Mouse (Mus musculus) kidney, adult 8-10 months (tissue): ENCODE measurements at regions not wholly inside any gene's neighbourhood (a gene's known extent, or its start where the extent isn't known, plus 50 kb on each side); places are given as distances from the start of the nearest gene placed in this dataset.
"Not testable (repeated sequence)": the region's sequence is repeated elsewhere in the genome, so short reads cannot be mapped to it uniquely, and the experiment has no call there.

Source experiments
- DNase-seq, 2 experiments: peaks; one replicate each; pipeline ENCODE4 v3.0.0; 2022

- no peak for DNase-seq
Measured at GRCm38 (mm10) chr10:66643160-66643559, 452.8 kb upstream of the Jmjd1c start.

- DNase-seq: no peak
Measured at GRCm38 (mm10) chr10:66657520-66657919, 438.4 kb upstream of the Jmjd1c start.

GRCm38 (mm10) chr10:66683160-66683559, 412.8 kb upstream of the Jmjd1c start:
- DNase-seq: no peak

GRCm38 (mm10) chr10:66689196-66689595, 406.7 kb upstream of the Jmjd1c start:
- not testable (repeated sequence) for DNase-seq

GRCm38 (mm10) chr10:66694549-66695285, 401.2 kb upstream of the Jmjd1c start:
- no peak for DNase-seq

GRCm38 (mm10) chr10:66714926-66715325, 381.0 kb upstream of the Jmjd1c start:
- DNase-seq: not testable (repeated sequence)

GRCm38 (mm10) chr10:66717909-66718308, 378.0 kb upstream of the Jmjd1c start:
- peak in 1 of 2 experiments; percentile 6 for DNase-seq

GRCm38 (mm10) chr10:66719796-66720195, 376.1 kb upstream of the Jmjd1c start:
- no peak for DNase-seq

GRCm38 (mm10) chr10:66733631-66734030, 362.3 kb upstream of the Jmjd1c start:
- no peak for DNase-seq

GRCm38 (mm10) chr10:66734853-66735252, 361.1 kb upstream of the Jmjd1c start:
- no peak for DNase-seq

GRCm38 (mm10) chr10:66739017-66739416, 356.9 kb upstream of the Jmjd1c start:
- DNase-seq: no peak

- DNase-seq: peak in 1 of 2 experiments; percentile 9
Measured at GRCm38 (mm10) chr10:66741819-66742218, 354.1 kb upstream of the Jmjd1c start.

GRCm38 (mm10) chr10:66743254-66743653, 352.7 kb upstream of the Jmjd1c start:
- DNase-seq: peak in 1 of 2 experiments; percentile 4

GRCm38 (mm10) chr10:66745871-66746270, 350.1 kb upstream of the Jmjd1c start:
- no peak for DNase-seq

- no peak for DNase-seq
Measured at GRCm38 (mm10) chr10:66752237-66752810, 343.6 kb upstream of the Jmjd1c start.

GRCm38 (mm10) chr10:66756866-66757265, 339.1 kb upstream of the Jmjd1c start:
- no peak for DNase-seq

GRCm38 (mm10) chr10:66770161-66771030, 325.5 kb upstream of the Jmjd1c start:
- no peak for DNase-seq

GRCm38 (mm10) chr10:66780335-66781170, 315.4 kb upstream of the Jmjd1c start:
- no peak for DNase-seq

- DNase-seq: no peak
Measured at GRCm38 (mm10) chr10:66781171-66781510, 314.8 kb upstream of the Jmjd1c start.

GRCm38 (mm10) chr10:66782025-66782424, 313.9 kb upstream of the Jmjd1c start:
- DNase-seq: no peak

- no peak for DNase-seq
Measured at GRCm38 (mm10) chr10:66787812-66788211, 308.1 kb upstream of the Jmjd1c start.

GRCm38 (mm10) chr10:66796296-66796695, 299.6 kb upstream of the Jmjd1c start:
- DNase-seq: no peak

- DNase-seq: no peak
Measured at GRCm38 (mm10) chr10:66802691-66803090, 293.2 kb upstream of the Jmjd1c start.
